Mouse (Mus musculus) layer of hippocampus, postnatal 36 days (tissue): ENCODE measurements around the gene Pex19. TPM values are rescaled to one million over a fixed set of nuclear protein-coding genes. Genes with fewer than 3 reads are reported as not detected.
A peak's percentile ranks its signal among the peaks of the same experiment; 100 is the strongest.

Source experiments
- DNase-seq, 2 experiments: peaks; one replicate each; pipeline ENCODE4 v3.0.0; 2022
- total RNA-seq, 2 experiments: library from RNA; stranded (reverse); gene quantifications; 2 replicates each; pipeline ENCODE4 v1.2.3; 2021

The Pex19 gene
- total RNA-seq: 10 to 100 TPM; 89.2 to 95.3 TPM

- DNase-seq: peak; percentile 72 to 81
Observed at GRCm38 (mm10) chr1:172126376-172127347, at the start of gene Pex19. Gene Pex19, plus strand, starts transcription at chr1:172126755.

DNA sequence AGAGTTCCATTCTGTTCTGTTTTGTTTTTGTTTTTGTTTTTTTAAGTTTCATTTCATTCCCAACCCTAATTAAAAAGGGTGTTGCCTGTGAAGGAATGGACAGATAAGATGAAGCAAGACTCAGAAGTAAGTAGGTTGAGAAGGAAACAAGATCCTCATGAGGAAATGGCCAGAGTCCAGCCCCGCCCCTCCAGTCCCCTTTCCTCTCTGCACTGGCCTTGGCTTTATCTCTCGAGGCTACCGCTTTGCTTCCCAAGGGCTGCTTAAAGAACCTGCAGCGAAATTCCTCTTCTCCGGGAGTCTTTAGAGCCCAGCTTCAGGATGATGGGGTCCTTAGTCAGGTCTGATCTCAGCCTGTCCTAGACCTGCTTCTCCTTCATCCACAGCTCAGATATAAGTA is 48.6 kb upstream of the Pex19 start:
- DNase-seq: no peak

- peak; percentile 93 for DNase-seq
Observed at GRCm38 (mm10) chr1:172082101-172082898, 44.3 kb upstream of the Pex19 start, which contains the start of the genes Copa and Ncstn. Gene Copa, plus strand, starts transcription at chr1:172082529. Gene Ncstn, minus strand, starts transcription at chr1:172082795.

DNA sequence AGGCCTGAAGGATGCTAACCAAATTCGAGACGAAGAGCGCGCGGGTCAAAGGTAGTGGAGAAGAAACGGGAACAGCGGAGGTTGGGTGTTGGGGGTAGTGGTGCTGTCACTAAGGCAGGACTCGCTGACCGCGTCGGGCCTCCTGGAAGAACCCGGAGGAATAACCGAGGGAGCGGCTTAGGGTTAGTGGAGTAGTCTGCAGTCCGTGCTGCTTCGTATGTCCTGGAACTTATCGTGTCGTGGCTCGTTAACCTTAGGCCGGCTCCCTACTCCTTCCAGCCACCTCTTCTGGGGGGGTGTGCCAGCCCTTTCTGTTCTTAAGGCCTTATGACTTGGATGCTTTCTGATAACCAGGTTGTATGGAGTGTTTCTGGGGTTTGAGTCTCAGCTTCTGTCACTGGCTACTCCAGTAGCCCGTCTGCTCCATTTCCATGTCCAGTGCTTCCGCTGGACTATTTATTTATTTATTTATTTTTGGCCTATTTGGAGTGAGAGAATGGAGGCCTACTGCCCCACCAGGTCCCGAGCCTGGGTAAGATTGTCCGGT is 43.6 kb upstream of the Pex19 start:
- DNase-seq: no peak

GRCm38 (mm10) chr1:172093522-172093921 is 33.0 kb upstream of the Pex19 start:
- DNase-seq: no peak

DNA sequence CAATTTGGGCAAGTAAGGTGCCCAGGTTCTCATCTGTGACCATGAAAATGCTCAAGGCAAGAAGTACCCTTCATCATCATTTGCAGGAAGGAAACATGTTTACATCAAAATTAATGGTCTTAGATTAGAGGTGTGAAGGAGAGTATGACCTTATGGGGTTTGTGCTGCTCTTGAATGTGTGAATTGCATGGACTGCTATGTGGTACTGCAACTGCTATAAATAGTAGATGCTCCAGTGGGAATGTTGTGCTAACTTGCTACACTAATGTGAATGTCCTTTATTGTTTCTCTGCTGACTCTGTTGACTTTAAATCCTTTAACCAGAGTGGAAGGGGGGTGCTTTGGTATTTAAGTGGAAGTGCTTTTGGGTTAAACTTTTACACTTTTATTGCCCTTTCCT is 32.3 kb upstream of the Pex19 start:
- DNase-seq: no peak

- DNase-seq: no peak
Observed at GRCm38 (mm10) chr1:172095202-172095601, 31.4 kb upstream of the Pex19 start.

GRCm38 (mm10) chr1:172099325-172100033 is 27.1 kb upstream of the Pex19 start:
- no peak for DNase-seq

DNA sequence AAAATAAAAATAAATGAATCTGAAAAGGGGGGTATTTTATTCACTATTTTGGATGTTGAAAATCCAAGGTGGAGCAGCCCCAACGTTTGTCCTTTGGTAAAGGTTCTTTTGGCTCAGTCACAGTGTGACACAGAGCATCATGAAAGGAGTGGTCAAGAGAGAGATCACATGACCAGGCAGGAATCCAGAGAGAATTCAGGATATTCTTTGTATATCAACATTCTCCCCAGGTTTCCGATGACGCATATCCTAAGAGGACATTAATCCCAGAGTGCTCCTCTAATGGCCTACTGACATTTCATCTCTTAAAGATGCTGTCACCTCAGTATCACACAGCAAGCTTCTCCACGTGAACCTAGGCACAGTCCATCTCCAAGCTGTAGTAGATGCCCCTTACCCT is 22.9 kb upstream of the Pex19 start:
- DNase-seq: no peak

DNA sequence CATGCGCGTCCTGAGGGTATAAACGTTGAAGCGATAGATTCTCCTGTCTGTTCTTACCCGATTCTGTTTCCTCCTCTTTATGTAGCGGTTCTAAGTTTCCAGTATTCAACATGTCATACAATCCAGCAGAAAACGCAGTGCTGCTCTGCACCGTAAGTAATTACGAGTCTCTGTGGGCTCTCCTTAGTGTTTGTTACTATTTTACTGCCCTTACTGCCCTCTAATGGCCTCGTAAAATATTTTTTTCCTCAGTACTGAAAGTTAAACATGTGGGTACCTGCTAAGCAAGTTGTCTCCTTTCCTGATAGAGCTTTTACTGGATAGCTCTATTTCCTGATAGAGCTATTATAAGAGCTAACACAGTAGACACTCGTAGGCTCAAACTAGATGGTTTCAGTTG is 21.5 kb upstream of the Pex19 start:
- DNase-seq: no peak

DNA sequence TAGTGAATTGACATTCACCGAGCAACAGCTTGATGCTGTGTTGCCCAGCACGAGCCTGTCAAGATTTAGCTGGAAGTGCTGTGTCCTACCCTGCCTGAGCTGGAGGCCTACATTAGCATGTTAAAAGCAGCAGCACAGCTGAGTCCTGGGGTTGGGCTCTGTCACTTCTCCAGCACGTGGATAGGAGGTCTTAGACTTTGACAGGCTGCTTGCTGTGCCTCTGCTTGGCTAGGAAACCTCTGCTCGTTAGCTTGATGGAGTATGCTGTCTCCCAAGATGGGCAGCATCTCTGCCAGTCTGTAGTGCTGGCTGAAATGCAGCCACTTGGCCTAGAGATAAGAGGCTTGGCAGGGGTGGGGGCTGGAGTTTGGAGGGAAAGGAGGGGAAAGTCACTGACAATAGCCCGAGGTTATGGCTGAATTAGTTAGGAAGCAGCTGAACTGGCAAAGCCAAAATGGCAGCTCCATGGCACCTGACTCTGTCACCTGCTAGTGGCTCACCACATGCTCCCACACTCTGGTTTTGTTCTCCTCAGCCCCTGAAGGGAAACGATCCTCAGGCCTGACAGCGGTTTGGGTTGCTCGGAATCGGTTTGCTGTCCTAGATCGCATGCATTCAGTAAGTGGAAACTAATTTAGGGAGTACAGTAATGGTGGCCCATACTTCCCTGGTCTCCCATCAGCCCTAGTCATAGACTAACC is 18.6 kb upstream of the Pex19 start:
- no peak for DNase-seq

GRCm38 (mm10) chr1:172116948-172117347 is 9.6 kb upstream of the Pex19 start:
- no peak for DNase-seq

DNA sequence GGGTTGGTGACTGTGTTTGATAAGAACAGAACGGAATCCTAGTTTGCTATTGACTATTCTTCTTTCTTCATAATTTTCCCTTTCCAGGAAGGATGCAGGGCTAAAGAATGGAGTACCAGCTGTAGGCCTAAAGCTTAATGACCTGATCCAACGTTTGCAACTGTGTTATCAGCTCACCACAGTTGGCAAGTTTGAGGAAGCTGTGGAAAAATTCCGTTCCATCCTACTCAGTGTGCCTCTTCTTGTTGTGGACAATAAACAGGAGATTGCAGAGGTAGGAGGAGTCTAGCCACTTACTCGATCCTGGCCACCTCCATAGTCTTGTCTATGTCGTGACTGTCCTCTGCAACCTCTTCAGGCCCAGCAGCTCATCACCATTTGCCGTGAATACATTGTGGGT is 7.5 kb upstream of the Pex19 start:
- DNase-seq: no peak

GRCm38 (mm10) chr1:172119720-172120119 is 6.8 kb upstream of the Pex19 start:
- no peak for DNase-seq

DNA sequence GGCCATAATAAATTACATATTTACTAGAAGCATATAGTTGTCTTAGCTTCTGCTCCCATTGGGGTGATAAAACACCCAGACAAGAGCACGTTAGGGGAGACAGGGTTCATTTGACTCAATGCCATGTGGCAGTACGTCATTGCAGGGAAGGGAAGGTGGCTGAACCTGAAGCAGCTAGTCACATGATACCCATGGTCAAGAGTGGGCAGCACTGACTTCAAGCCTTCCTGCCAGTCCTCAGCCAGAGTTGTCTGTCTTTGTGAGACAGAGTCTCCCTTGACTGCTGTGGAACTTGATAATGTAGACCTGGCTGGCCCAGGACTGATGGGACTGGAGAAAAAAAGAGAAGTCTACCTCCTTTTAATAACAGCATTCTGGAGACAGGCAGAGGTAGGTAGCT is 3.9 kb upstream of the Pex19 start:
- no peak for DNase-seq

GRCm38 (mm10) chr1:172124572-172124971 is 2.0 kb upstream of the Pex19 start:
- DNase-seq: no peak

- no peak for DNase-seq
Observed at GRCm38 (mm10) chr1:172127487-172127886, 932 bp downstream of the Pex19 start.

DNA sequence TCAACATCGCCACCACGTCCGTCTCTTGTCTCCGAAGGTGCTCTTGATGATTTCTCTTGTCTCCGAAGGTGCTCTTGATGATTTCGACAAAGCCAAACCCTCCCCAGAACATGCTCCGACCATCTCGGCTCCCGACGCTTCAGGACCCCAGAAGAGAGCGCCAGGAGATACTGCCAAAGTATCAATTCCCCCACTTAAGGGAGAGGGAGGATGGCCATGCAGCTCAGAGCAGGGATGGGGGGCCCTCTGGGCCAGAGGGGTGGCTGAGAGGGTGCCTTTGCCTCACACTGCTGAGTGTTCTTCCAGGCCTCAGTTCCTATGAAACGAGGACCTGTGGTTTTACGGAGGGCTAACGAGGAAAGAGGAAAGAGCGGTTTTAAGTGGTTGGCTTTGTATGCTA is 2.0 kb downstream of the Pex19 start:
- no peak for DNase-seq

DNA sequence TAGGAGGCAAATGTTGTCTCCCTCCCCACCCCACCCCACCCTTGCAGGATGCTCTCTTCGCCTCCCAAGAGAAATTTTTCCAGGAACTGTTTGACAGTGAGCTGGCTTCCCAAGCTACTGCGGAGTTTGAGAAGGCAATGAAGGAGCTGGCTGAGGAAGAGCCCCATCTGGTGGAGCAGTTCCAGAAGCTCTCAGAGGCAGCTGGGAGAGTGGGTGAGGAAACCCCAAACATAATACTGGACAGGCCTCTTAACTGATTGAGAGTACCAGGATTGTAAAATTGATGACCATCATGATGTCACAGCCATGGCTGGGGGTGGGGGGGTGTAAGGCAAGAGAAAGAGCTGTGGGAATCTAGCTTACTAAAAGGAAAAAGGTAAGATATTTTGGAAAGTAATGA is 2.6 kb downstream of the Pex19 start:
- no peak for DNase-seq

DNA sequence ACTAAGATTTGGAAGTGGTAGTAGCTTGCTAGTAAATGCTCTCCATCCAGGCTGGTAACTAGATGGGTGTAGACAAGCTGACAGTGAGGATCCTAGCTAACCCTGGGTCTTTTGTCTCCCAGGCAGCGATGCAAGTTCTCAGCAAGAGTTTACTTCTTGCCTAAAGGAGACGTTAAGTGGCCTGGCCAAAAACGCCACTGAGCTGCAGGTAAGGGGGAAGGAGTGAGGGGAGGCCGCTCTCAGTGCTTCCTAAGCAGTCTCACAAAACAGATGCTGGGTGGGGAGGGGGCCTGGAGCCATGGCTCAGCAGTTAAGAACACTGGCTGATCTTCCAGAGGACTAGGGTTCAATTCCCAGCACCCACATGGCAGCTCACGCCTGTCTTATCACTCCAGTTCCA is 3.2 kb downstream of the Pex19 start:
- DNase-seq: no peak

DNA sequence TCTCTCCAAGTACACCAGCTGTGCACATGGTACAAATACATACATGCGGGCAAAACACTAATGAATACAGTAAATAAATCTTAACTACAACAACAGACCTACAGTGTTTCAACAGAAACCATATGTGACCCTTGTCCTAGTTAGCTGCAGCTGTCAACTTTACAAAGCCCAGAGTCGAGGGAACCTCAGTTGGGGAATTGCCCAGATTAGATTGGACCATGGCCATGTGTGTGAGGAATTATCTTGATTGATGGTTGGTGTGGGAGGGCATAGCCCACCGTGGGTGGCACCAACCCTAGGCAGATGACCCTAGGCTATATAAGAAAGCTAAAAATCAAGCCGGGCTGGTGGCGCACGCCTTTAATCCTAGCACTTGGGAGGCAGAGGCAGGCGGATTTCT is 5.8 kb downstream of the Pex19 start:
- no peak for DNase-seq

DNA sequence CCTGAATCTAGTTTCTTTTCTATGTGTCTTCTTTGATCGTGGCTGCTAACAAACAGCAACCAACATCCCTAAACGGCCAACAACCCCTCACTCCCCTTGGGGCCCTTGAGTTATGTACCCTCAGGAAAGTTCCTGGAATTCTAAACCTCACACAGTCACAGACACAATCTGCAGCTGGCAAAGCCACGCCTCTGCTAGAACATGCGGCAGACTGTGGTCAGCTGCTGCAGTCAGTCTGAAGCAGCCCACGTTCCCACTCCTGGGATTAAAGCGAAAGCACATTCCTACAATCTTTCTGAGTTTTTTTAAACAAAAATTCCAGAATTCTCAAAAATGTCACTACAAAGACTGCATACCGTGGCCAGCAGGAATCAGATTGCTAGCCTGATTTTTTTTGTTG is 7.0 kb downstream of the Pex19 start:
- DNase-seq: no peak
